Mouse (Mus musculus): ENCODE results near the gene Nfkb1.

Nfkb1 gene

GRCm38 (mm10) chr3:135665777-135666259 is 25.5 kb downstream of the Nfkb1 start:
- DNase-seq = no peak

GRCm38 (mm10) chr3:135662139-135662864 is 29.0 kb downstream of the Nfkb1 start:
- no peak for DNase-seq

GRCm38 (mm10) chr3:135661707-135662106 is 29.6 kb downstream of the Nfkb1 start:
- no peak for DNase-seq

- DNase-seq = no peak
Observed at GRCm38 (mm10) chr3:135658540-135659097, 32.7 kb downstream of the Nfkb1 start.

- no peak for DNase-seq
Observed at GRCm38 (mm10) chr3:135656156-135656555, 35.2 kb downstream of the Nfkb1 start.

- DNase-seq = no peak
Observed at GRCm38 (mm10) chr3:135650773-135651555, 40.4 kb downstream of the Nfkb1 start.

GRCm38 (mm10) chr3:135649809-135650208 is 41.5 kb downstream of the Nfkb1 start:
- DNase-seq = no peak

GRCm38 (mm10) chr3:135648501-135648900 is 42.8 kb downstream of the Nfkb1 start:
- DNase-seq = no peak

- no peak for DNase-seq
Observed at GRCm38 (mm10) chr3:135646622-135647021, 44.7 kb downstream of the Nfkb1 start.

- DNase-seq = no peak
Observed at GRCm38 (mm10) chr3:135644971-135645370, 46.4 kb downstream of the Nfkb1 start.

GRCm38 (mm10) chr3:135641623-135641915 is 49.8 kb downstream of the Nfkb1 start:
- DNase-seq = no peak

GRCm38 (mm10) chr3:135640856-135641622 is 50.3 kb downstream of the Nfkb1 start:
- no peak for DNase-seq

GRCm38 (mm10) chr3:135640203-135640602 is 51.1 kb downstream of the Nfkb1 start:
- DNase-seq = no peak

GRCm38 (mm10) chr3:135637592-135637991 is 53.8 kb downstream of the Nfkb1 start:
- no peak for DNase-seq

GRCm38 (mm10) chr3:135636454-135636853 is 54.9 kb downstream of the Nfkb1 start:
- DNase-seq = peak; percentile 21

- no peak for DNase-seq
Observed at GRCm38 (mm10) chr3:135635646-135636434, 55.5 kb downstream of the Nfkb1 start.

- no peak for DNase-seq
Observed at GRCm38 (mm10) chr3:135635030-135635429, 56.3 kb downstream of the Nfkb1 start.

GRCm38 (mm10) chr3:135634275-135634674 is 57.1 kb downstream of the Nfkb1 start:
- DNase-seq = no peak

GRCm38 (mm10) chr3:135631856-135632255 is 59.5 kb downstream of the Nfkb1 start:
- DNase-seq = no peak

- peak; percentile 24 for DNase-seq
Observed at GRCm38 (mm10) chr3:135631096-135631457, 60.3 kb downstream of the Nfkb1 start.

- DNase-seq = no peak
Observed at GRCm38 (mm10) chr3:135630430-135631095, 60.8 kb downstream of the Nfkb1 start.

GRCm38 (mm10) chr3:135629830-135630355 is 61.5 kb downstream of the Nfkb1 start:
- no peak for DNase-seq
